Mouse (Mus musculus) hindbrain, embryonic 15.5 days (tissue): ENCODE measurements at regions not wholly inside any gene's neighbourhood (a gene's known extent, or its start where the extent isn't known, plus 50 kb on each side); places are given as distances from the start of the nearest gene placed in this dataset.

Experiments
- ATAC-seq: fragments of 200-750 bp; cut with Nextera tagmentation; 2 replicates; pipeline ENCODE4 v1.8.0; 2017; ENCODE audit warnings: low read depth, moderate number of reproducible peaks, moderate TSS enrichment; ENCODE audit not compliant: low FRiP score
- H3K27ac ChIP-seq: fragments of 300-500 bp; sonication (generic); replicated peaks from 2 replicates; pipeline ENCODE4 v1.5.1; 2015; ENCODE audit warnings: mild to moderate bottlenecking, inconsistent platforms
- H3K27me3 ChIP-seq: fragments of 300-500 bp; sonication (generic); 2 replicates; pipeline ENCODE4 v1.6.1; 2015; ENCODE audit warnings: control low read depth, inconsistent platforms
- H3K36me3 ChIP-seq: fragments of 300-500 bp; sonication (generic); 2 replicates; pipeline ENCODE4 v1.6.1; 2015; ENCODE audit warnings: control low read depth, inconsistent platforms
- H3K4me1 ChIP-seq: fragments of 300-500 bp; sonication (generic); replicated peaks from 2 replicates; pipeline ENCODE4 v1.6.1; 2015; ENCODE audit warnings: control low read depth, inconsistent platforms
- H3K4me2 ChIP-seq: fragments of 300-500 bp; sonication (generic); 2 replicates; pipeline ENCODE4 v1.6.1; 2015; ENCODE audit warnings: moderate library complexity, mild to moderate bottlenecking, inconsistent platforms
- H3K4me3 ChIP-seq: fragments of 300-500 bp; sonication (generic); 2 replicates; pipeline ENCODE4 v1.5.1; 2015; ENCODE audit warnings: mild to moderate bottlenecking, inconsistent platforms
- H3K9ac ChIP-seq: fragments of 300-500 bp; sonication (generic); 2 replicates; pipeline ENCODE4 v1.6.1; 2015; ENCODE audit warnings: inconsistent platforms
- H3K9me3 ChIP-seq: fragments of 300-500 bp; sonication (generic); 2 replicates; pipeline ENCODE4 v1.6.1; 2016; ENCODE audit warnings: control low read depth, inconsistent platforms
- WGBS: fragments of 180-500 bp; shearing (Covaris S2); methylation state at CpG from one replicate; pipeline ENCODE4 v1.1.7; 2015; 5-methylcytosine and 5-hydroxymethylcytosine counted together

DNA sequence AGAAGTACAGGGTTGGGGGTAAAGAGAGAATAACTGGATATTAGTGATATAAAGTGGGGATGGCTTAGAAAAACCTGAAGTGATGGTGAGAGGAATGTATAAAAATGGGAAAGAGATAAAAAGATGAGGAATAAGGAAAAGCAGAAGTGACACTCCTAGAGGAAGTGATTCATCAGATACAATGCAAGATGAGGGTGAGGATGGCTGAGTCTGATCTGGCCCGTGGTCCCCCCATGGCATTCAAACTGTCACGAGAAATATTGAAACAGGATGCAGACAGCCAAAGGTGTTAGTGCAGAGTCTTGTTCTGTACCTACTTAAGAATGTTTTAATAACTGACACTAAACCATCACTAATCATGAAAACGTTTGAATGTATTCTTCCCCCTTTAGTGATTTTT, 56.2 kb upstream of the Kitl start:
- Histone ChIP-seq H3K27me3 (no peaks in the 10 kb centered on the region), H3K27ac (no peak overlapping the region), H3K9me3 (no peaks in the 10 kb centered on the region), H3K4me3 (no peak overlapping the region), H3K4me1 (no peaks in the 10 kb centered on the region), H3K36me3 (no peaks in the 10 kb centered on the region), H3K4me2 (no peak overlapping the region), H3K9ac (no peak overlapping the region)
- 86% methylated on average over 3 of the region's 3 CpGs for WGBS
- no peak for ATAC-seq

DNA sequence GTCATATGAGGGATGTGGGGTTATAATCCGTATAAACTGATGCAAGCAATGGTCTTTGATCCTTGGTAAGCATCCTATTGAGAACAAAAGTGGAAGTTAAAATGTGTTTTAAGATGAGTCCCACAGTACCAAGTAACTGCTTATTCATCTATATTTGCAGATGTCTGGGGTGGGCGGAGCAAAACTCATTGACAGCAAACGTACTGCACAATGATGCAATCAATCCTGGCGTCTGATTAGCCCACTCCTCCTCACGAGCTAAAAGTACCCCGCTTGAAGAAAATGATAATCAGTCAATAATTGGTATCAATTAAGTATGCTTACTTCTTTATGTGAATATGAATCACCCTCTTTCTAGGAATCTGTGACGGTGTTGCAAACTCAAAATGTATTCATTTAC, 62.9 kb upstream of the Kitl start:
- Histone ChIP-seq H3K27ac (no peak overlapping the region), H3K27me3 (no peaks in the 10 kb centered on the region), H3K4me1 (no peaks in the 10 kb centered on the region), H3K9me3 (no peaks in the 10 kb centered on the region), H3K36me3 (no peaks in the 10 kb centered on the region), H3K4me2 (no peak overlapping the region), H3K4me3 (no peak overlapping the region), H3K9ac (no peak overlapping the region)
- WGBS, result 75% methylated on average over 7 of the region's 7 CpGs
- no peak for ATAC-seq

DNA sequence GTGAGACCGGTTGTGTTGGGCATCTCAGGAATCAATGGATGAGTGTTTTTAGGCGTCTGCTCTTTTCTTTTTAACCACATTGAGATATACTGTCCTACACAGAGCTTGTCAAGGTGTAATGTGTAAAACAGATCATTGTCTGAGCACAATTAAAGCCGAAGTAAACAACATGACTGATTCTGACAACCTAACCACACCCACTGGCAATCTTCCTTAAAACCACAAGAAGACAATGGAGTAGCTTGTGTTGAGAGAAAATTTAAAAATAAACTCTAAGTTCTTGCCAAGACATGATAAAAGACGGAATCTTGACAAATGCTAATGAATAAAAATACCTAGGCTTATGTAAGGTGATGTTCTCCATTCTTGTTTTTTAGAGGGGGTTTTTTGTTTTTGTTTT, 63.7 kb upstream of the Kitl start:
- WGBS, result 76% methylated on average over 4 of the region's 4 CpGs
- H3K9me3 ChIP-seq, result no peaks in the 10 kb centered on the region
- no peak overlapping the region for H3K27ac ChIP-seq
- no peak overlapping the region for H3K4me3 ChIP-seq
- no peak overlapping the region for H3K4me2 ChIP-seq
- no peak for ATAC-seq
- no peaks in the 10 kb centered on the region for H3K36me3 ChIP-seq
- no peaks in the 10 kb centered on the region for H3K4me1 ChIP-seq
- no peak overlapping the region for H3K9ac ChIP-seq
- no peaks in the 10 kb centered on the region for H3K27me3 ChIP-seq

DNA sequence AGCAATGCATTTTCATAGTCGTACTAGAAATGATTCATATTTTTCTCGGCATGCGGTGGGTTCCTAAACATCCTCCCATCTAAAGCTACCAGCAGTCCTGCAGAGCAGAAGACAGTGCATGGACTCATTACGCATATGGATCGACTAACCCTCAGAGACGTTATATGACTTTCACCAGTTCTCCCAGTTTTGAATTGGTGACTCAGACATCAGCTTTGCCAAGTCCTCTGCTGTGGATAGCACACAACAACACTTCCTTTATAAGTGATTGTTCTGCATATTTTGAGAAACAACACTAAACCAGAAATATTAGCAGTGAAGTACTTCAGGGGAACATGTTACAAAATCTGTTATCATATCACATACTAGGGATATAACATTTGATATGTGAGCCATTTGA, 64.1 kb upstream of the Kitl start:
- Histone ChIP-seq H3K4me3 (no peak overlapping the region), H3K9ac (no peak overlapping the region), H3K9me3 (no peaks in the 10 kb centered on the region), H3K4me2 (no peak overlapping the region), H3K36me3 (no peaks in the 10 kb centered on the region), H3K27ac (no peak overlapping the region), H3K4me1 (no peaks in the 10 kb centered on the region), H3K27me3 (no peaks in the 10 kb centered on the region)
- ATAC-seq, result no peak
- 86% methylated on average over 6 of the region's 6 CpGs for WGBS

DNA sequence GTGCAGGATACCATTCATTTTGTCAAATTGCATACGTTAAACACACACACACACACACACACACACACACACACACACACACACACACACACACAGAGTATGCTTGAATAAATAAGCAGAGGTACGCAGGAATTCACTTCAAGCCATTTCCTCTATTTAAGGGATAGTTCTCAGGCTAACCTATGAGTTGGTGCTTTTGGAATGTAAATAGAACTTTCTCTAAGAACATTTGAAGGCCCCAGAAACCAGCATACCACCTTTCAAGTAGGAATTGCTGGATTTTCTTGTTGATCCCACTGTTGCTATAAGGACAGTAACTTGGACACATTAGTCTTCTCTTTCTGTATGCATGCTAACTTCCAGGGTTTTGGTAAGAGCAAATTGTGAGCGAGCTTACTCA, 66.7 kb upstream of the Kitl start:
- H3K9me3 ChIP-seq, result no peaks in the 10 kb centered on the region
- H3K4me2 ChIP-seq, result no peak overlapping the region
- no peak for ATAC-seq
- no peaks in the 10 kb centered on the region for H3K27me3 ChIP-seq
- H3K27ac ChIP-seq, result no peak overlapping the region
- H3K4me1 ChIP-seq, result no peaks in the 10 kb centered on the region
- WGBS, result 84% methylated on average over 3 of the region's 3 CpGs
- H3K9ac ChIP-seq, result no peak overlapping the region
- H3K4me3 ChIP-seq, result no peak overlapping the region
- no peaks in the 10 kb centered on the region for H3K36me3 ChIP-seq

DNA sequence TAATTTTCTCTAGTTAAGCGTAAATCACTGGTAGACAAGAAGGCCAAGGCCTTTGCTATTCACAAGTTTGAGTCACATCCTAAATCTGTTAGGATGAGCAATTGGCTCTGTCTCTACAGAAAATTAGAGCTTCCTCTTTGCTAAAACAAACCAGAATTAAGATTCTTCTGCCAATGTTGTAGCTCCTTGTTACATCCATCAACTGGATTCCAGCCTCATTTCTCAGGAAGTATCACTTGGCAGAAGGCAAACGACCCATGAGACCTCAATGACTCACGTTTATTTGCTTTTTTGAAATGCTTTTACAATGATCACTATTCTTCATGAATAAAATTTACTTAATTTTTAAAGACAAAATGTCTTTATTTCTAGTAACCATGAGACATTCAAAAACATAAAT, 70.0 kb upstream of the Kitl start:
- 81% methylated on average over 3 of the region's 3 CpGs for WGBS

DNA sequence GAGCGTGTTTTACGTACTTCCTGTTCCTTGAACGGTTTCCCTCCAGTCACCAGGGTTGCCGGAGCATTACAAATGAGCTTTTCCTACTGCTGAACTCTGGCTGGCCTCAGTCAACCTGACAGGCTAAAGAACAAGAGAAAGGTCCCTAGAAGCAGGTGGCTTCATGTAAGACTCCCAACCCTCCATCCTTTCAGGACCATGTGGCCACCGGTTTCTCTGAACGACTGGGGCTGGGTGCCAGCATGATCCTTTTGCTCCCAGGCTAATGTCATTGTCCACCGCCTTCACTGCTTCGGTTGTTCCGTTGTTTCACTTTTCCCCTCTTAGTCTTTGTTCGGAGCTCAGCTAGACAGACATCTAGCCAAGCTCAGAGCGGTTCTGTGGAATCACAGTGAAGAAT, 73.8 kb upstream of the Kitl start:
- Histone ChIP-seq H3K4me3 (no peak overlapping the region), H3K9ac (no peak overlapping the region), H3K36me3 (no peaks in the 10 kb centered on the region), H3K27ac (no peak overlapping the region), H3K4me2 (peak overlapping the region; percentile 31), H3K9me3 (no peaks in the 10 kb centered on the region), H3K27me3 (no peaks in the 10 kb centered on the region), H3K4me1 (no peaks in the 10 kb centered on the region)
- ATAC-seq, result peak; percentile 54
- WGBS, result 22% methylated on average over 11 of the region's 11 CpGs

More for the DNA sequence above, 70.0 kb upstream of the Kitl start:
- Histone ChIP-seq H3K4me2 (no peak overlapping the region), H3K4me3 (no peak overlapping the region), H3K4me1 (no peaks in the 10 kb centered on the region), H3K9me3 (no peaks in the 10 kb centered on the region), H3K27me3 (no peaks in the 10 kb centered on the region), H3K9ac (no peak overlapping the region), H3K27ac (no peak overlapping the region), H3K36me3 (no peaks in the 10 kb centered on the region)
- no peak for ATAC-seq

DNA sequence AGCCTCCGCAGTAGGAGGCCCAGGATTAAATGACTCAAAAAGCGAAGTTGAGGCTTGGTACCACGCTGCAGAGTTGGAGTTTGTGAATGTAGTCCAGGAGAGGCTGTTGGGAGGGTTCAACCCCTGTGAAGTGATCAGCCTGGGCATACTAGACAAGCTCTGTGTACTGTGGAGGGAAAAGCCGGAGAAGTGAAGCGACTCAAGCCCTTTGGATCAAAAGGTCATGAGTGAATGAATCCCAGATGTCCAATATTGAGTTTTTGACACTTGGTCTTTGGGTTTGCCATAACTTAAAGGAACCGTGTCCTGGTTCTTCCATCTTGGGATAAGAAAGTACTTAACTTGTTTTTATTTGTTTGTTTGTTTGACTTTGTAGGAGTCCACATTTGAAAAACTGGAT, 76.5 kb upstream of the Kitl start:
- Histone ChIP-seq H3K4me1 (no peaks in the 10 kb centered on the region), H3K4me2 (no peak overlapping the region), H3K27ac (no peak overlapping the region), H3K36me3 (no peaks in the 10 kb centered on the region), H3K4me3 (no peak overlapping the region), H3K9me3 (no peaks in the 10 kb centered on the region), H3K9ac (no peak overlapping the region), H3K27me3 (no peaks in the 10 kb centered on the region)
- no peak for ATAC-seq
- 84% methylated on average over 6 of the region's 6 CpGs for WGBS

DNA sequence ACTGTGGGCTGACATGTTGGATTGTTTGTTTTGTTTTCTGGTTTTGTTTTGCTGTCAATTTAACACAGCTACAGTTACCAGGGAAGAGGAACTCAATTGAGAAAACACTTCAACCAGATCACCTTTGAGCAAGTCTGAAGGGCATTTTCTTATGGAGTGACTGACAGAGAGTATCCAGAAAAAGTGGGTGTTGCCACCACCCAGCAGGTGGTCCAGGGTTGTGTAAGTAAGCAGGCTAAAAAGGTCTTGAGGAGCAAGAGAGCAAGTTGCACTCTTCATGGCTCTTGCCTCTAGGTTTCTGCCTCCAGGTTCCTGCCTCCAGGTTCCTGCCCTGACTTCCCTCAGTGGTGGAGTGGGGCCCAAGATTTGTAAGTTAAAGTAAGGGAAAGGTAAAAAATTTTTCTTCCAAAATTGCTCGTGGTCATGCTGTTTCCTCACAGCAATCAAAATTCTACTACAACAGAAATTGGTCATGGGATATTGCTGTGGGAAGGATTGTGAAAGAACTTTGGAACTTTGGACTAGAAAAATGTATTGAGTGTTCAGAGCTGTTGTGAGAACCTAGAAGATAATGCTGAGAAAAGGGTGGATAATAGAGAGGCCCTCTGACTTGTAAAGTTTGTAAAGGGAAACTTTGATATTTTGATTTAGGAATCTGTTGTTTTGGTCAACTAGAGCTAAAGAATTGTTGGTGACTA, 77.4 kb upstream of the Kitl start:
- Histone ChIP-seq H3K27me3 (no peaks in the 10 kb centered on the region), H3K36me3 (no peaks in the 10 kb centered on the region), H3K9me3 (no peaks in the 10 kb centered on the region), H3K4me1 (no peaks in the 10 kb centered on the region), H3K9ac (no peak overlapping the region), H3K4me3 (no peak overlapping the region), H3K27ac (no peak overlapping the region), H3K4me2 (no peak overlapping the region)
- WGBS, result 81% methylated on average over 1 of the region's 1 CpGs
- no peak for ATAC-seq

DNA sequence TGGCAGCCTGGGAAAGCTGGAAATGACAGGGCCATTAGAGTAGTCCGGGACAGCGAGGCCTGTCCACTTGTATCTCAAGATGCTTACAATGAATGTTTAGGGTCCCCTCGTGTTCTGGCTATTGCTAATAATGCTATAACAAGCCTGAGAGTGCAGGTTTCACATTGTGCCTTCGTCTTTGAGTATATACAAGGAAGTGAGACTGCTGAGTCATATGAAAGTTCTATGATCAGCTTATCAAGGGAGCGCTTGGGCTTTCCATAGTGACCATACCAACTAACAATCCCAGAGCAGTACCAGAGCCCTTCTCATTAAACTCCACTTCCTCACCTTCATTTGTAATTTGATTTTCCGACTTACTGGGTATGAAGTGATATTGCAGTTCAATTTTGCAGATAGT, 86.2 kb upstream of the Kitl start:
- ATAC-seq, result no peak
- H3K4me2 ChIP-seq, result no peak overlapping the region
- H3K4me1 ChIP-seq, result no peaks in the 10 kb centered on the region
- 93% methylated on average over 6 of the region's 6 CpGs for WGBS
- H3K9ac ChIP-seq, result no peak overlapping the region
- H3K9me3 ChIP-seq, result no peaks in the 10 kb centered on the region
- H3K4me3 ChIP-seq, result no peak overlapping the region
- no peak overlapping the region for H3K27ac ChIP-seq
- no peaks in the 10 kb centered on the region for H3K36me3 ChIP-seq
- no peaks in the 10 kb centered on the region for H3K27me3 ChIP-seq

DNA sequence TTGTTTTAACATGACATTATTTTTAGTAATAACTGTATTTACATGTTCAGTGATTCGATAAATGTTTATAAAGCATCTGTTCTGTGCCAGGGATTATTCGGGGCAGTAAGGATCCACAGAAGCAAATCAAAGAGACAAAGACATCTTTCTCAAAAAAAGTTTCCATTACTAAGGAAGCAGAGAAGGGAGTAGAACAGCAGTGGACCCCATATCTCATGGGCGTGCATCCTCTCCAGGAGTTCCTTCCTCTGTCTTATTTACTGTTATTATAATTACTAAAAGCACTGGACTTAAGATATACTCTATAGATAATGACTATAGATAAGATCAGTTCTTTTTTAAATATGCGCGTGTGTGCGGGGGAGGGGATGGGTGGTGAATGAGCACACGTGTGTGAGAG, 87.5 kb upstream of the Kitl start:
- no peak overlapping the region for H3K4me2 ChIP-seq
- 95% methylated on average over 7 of the region's 7 CpGs for WGBS
- no peaks in the 10 kb centered on the region for H3K4me1 ChIP-seq
- no peak overlapping the region for H3K9ac ChIP-seq
- H3K27me3 ChIP-seq, result no peaks in the 10 kb centered on the region
- no peaks in the 10 kb centered on the region for H3K36me3 ChIP-seq
- H3K4me3 ChIP-seq, result no peak overlapping the region
- no peak for ATAC-seq
- H3K27ac ChIP-seq, result no peak overlapping the region
- no peaks in the 10 kb centered on the region for H3K9me3 ChIP-seq

DNA sequence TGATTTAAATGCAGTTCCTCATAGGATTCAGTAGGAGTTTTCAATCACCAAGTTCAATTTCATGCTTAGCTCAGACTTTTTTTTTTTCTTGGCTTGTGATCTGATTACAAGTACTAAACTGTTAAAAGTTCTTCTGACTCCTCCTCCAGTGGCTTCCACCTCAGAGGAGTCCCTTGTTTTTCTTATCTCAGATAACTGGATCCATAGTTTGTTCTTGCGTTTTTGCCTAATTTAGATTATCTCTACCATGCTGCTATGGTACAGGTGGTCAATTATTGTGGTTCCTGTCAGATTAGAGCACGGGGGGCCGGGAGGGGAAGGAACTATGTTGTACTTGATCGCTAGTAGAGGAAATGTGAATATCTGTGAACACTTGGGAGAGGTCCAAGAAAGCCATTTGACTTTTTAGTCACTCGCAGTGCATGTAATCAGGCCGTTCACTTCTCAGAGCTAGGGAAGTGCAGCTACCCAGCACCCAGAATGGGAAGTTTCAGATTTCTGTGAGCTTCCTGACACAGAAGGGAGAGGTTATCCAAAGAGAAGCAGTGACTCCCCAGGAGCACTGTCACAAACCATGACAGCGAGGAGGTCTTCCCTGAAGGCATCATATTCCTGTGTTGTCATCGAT, 89.0 kb upstream of the Kitl start:
- ATAC-seq, result no peak
- H3K27me3 ChIP-seq, result no peaks in the 10 kb centered on the region
- H3K9me3 ChIP-seq, result no peaks in the 10 kb centered on the region
- H3K9ac ChIP-seq, result no peak overlapping the region
- H3K27ac ChIP-seq, result no peak overlapping the region
- no peak overlapping the region for H3K4me2 ChIP-seq
- no peak overlapping the region for H3K4me3 ChIP-seq
- no peaks in the 10 kb centered on the region for H3K4me1 ChIP-seq
- 76% methylated on average over 8 of the region's 8 CpGs for WGBS
- H3K36me3 ChIP-seq, result no peaks in the 10 kb centered on the region

DNA sequence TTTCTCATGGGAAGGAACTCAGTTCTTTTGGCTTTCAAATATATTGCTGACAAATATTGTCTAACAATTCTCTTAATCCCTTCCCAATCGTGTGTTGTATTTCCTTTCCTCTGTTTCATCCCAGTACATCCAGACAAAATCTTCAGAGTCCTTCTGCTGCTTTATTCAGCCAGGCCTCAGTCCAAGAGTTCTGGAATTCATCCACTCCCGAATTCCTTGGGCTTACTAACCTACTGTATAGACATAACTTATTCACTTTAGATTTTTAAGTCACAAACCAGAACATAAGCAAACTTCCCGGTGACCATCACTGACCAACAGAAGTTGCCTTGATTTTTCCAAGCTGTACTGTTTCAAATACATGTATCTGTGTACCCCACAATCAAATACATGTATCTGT, 90.9 kb upstream of the Kitl start:
- Histone ChIP-seq H3K4me2 (no peak overlapping the region), H3K9ac (no peak overlapping the region), H3K4me3 (no peak overlapping the region), H3K27me3 (no peaks in the 10 kb centered on the region), H3K27ac (no peak overlapping the region), H3K4me1 (no peaks in the 10 kb centered on the region), H3K9me3 (no peaks in the 10 kb centered on the region), H3K36me3 (no peaks in the 10 kb centered on the region)
- 88% methylated on average over 3 of the region's 3 CpGs for WGBS
- ATAC-seq, result no peak
